Mouse (Mus musculus) activated CD4-positive, CD25-positive, alpha-beta regulatory T cell, adult 9 weeks (primary cell): Measurements from ENCODE around the gene Eef1akmt4. TPM values are rescaled to one million over a fixed set of nuclear protein-coding genes. Genes with fewer than 3 reads are reported as not detected.

Source experiments
- polyA plus RNA-seq: library from polyadenylated mRNA; unstranded; fragments of 100-300 nt; shearing (Covaris generic); gene quantifications from one replicate; pipeline ENCODE4 v1.2.1, GENCODE M21; 2017

Gene Eef1akmt4
- 23.0 TPM for polyA plus RNA-seq

DNA sequence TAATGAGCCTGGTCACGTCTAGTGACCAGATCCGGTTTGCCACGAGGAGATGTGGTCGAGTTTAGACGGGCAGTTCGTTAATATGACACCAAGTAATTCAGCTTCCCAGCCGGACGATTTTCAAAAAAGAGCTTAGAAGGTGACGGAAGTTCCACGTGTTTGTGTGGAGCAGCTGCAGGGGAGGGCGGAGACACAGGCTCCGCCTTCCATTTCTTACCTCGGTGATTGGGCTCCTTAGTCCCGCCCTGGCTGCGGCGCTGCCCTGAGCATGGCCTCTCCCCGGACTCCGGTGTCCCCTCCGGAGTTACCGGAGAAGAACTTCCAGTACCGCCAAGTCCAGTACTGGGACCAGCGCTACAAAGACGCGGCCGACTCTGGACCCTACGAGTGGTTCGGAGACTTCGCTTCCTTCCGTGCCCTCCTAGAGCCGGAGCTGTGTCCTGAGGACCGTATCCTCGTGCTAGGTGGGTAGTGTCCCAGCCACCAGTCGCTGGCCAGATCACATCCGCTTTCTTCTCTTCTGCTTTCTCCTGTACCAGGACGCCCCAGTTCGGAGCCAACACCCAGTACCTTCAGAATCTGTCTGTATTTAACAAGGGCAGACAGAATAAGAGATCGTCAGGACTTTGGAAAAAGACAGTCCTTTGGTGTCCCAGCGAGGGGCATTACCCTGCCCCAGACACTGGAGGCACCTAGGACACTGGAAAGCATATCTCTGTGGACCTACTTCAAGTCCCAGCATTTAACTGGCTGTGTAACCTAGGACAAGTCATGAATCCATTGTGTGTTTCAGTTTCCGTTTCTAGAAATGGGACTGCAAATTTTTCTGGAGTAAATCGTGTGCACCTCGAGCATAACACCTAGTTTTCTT, at the start of gene Eef1akmt4, which contains the start of the genes Gm49333 and Alg3:
Gene Eef1akmt4 (plus strand): TSS at position 237 of the 871 bp plus-strand sequence.
Gene Gm49333 (plus strand): TSS at position 254 of the 871 bp plus-strand sequence.
Gene Alg3 (minus strand): TSS at position 379 of the 871 bp plus-strand sequence.

DNA sequence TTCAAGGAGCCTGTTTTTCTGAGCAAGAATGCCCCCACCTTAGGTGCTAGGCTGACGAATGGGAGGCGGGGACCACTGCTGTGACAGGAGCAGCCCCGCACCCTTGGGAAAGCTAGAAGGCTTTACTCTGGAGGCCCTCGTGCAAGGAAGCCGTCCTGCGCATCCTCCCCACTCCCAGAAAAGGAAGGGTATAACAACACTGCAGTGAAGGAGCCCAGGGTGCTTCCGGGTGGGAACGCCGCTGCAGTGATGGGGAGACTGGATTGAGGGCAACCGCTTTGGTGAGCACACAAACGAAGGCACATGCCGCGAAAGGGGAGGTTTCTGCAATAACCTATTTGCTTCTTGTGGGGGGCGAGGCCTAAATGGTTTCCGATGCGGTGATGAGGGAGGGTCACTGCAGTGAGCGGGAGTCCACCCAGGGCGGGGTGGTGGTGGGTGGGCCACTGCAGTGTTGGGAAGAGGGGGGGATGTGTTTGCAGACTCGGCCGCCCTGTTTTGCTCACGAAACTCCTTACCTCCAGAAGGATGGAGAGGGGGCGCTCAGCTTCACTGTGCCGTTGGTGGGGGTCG, 21.9 kb upstream of the Eef1akmt4 start, which contains the start of gene Vwa5b2:
Gene Vwa5b2 (plus strand): TSS at position 106 of the 573 bp plus-strand sequence.

DNA sequence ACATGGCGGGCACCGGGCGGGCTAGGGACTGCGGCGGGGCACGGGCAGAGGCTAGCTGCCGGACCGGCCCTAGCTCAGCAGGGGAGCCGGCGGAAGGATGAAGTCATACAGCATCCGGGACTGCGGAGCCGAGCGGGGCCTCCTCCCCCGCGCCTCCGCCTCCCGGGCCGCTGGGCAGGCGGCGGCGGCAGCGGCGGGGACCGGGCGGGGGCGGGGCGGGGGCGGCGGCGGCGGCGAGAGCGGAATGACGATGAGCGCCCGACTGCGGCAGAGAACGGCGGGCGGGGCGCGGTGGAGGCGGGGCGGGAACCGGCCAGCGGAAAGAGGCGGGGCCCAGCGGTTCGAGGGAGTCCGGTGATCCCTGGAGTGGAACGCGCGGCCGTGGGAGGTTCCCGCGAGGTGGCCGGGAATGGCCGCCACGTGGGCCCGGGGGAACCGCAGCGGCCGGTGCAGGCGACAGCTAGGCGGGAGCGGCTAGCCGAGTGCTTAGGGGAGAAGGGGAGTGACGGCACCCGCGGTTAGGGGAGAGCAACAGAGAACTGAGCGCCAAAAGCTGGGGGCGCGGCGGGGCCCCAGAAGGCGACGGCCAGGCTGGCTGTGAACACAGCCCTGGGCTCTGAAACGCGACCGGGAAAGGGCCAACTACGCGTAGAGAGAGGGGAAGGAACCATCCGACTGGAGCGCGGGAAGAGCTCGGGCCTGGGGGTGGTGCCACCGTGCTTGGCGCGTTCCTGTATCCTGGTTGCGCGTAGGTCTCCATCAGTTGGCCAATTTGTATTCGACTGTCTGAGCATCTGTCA, 10.0 kb downstream of the Eef1akmt4 start, which contains the start of gene Camk2n2:
Gene Camk2n2 (minus strand): TSS at position 97 of the 800 bp plus-strand sequence.

DNA sequence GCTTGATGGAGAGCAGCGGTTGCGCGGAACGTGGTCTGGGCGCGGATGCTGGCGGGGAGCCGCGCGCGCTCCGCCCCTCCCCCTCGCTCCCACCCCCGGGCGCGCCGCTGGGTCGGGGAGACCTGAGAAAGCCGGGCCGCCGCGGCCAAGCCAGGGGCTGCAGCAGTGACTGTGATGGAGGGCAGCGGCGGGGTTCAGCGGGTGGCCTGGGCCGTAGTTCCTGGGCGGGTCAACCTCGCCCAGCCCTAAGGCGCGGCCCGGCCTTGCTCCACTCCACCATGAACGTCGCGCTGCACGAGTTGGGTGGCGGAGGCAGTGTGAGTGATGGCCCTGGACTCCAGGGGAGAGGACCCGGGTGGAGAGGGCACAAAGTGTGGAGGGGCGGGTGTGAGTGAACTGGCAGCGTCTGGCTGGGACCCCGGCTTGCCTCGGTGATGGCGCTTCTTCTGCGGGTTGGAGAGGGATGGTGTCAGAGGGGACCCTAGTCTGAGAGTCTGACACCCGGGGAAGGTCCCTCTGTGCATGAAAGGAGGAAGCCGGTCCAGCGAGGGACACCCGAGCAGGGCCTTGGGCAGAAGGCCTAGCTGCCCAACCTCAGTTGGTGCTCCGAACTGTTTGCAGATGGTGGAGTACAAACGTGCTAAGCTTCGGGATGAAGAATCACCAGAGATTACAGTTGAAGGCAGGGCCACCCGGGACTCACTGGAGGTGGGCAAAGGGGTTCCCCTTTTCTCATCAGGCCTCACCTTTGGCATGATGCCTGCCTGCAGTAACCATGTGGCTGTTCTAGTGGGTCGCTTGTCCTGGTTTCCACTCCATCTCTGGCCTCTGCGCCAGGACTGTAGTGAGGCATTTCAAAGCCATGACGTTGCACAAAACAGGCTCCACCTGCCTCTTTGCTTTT, 18.6 kb downstream of the Eef1akmt4 start, which contains the start of gene Ece2:
Gene Ece2 (plus strand): TSS at position 98 of the 904 bp plus-strand sequence.

DNA sequence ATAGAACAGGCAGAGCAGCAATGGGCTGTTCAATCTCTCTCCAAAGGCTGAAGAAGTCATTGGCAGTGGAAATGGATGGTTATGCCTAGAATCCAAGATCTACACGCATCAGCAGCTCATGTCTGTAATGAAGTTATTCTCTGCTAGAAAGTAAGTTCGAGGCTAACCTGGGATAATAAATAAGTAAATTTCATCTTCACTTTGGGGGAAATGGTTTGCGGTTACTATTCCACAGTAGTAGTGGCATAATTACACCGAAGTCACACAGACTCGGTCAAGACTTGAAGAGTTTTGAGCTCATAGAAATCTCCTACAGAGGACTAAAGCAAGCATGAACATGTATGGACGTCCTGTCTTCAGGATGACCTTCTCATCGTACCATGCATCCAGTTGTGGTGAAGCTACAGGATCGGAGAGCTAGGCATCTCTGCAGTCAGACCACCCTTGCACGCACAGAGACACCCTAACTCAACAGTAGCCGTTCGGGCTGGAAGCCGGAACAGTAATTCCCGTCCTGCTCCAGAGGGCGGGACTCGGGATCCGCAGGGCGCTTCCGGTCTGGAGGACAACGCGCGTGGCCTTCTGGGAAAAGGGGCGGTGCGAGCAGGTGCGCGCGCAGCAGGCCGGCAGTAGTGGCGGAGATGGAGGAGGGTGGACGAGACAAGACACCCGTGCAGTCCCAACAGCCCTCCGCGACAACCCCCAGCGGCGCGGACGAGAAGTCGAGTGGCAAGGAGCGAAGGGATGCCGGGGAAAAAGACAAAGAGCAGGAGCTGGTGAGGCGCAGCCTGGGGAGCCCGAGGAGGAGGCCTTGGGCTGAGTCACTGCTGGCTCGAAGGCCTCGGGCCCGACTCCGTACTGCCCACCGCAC, 39.9 kb downstream of the Eef1akmt4 start, which contains the start of gene Psmd2:
Gene Psmd2 (plus strand): TSS at position 577 of the 871 bp plus-strand sequence.

DNA sequence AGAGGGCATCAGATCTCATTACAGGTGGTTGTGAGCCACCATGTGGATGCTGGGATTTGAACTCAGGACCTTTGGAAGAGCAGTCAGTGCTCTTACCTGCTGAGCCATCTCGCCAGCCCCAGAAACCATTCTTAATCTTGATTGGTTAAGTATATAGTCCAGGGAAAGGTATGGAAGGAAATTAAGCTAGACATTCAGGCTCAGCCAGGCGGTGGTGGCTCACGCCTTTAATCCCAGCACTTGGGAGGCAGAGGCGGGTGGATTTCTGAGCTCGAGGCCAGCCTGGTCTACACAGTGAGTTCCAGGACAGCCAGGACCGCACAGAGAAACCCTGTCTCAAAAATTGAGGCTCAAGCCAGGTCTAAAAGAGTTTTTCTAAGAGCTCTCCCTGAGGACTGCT, 56.6 kb downstream of the Eef1akmt4 start, which contains the start of gene Eif4g1:
Gene Eif4g1 (plus strand): TSS at position 301 of the 400 bp plus-strand sequence.

Other genes with a start within 250 kb of the Eef1akmt4 start
- gene Abcc5, start 185.2 kb upstream of the Eef1akmt4 start, polyA plus RNA-seq, result 46.7 TPM
- gene Eif2b5, start 112.8 kb upstream of the Eef1akmt4 start, polyA plus RNA-seq, result 21.8 TPM
- 5.9 TPM for gene Dvl3, start 94.6 kb upstream of the Eef1akmt4 start, polyA plus RNA-seq
- 454 TPM for gene Ap2m1, start 76.1 kb upstream of the Eef1akmt4 start, polyA plus RNA-seq
- 95.9 TPM for gene Abcf3, start 63.0 kb upstream of the Eef1akmt4 start, polyA plus RNA-seq
- gene Vwa5b2, start 22.1 kb upstream of the Eef1akmt4 start, polyA plus RNA-seq, result not detected
- not detected for gene Gm49333, start within 50 bp of the Eef1akmt4 start, polyA plus RNA-seq
- 45.0 TPM for gene Alg3, start 142 bp downstream of the Eef1akmt4 start, polyA plus RNA-seq
- gene Camk2n2, start 9.7 kb downstream of the Eef1akmt4 start, polyA plus RNA-seq, result not detected
- gene Ece2, start 18.2 kb downstream of the Eef1akmt4 start, polyA plus RNA-seq, result not detected
- gene Psmd2, start 40.1 kb downstream of the Eef1akmt4 start, polyA plus RNA-seq, result 280 TPM
- 151 TPM for gene Eif4g1, start 56.7 kb downstream of the Eef1akmt4 start, polyA plus RNA-seq
- gene Fam131a, start 81.6 kb downstream of the Eef1akmt4 start, polyA plus RNA-seq, result 1.1 TPM
- gene Polr2h, start 106.1 kb downstream of the Eef1akmt4 start, polyA plus RNA-seq, result 65.8 TPM
- 0.86 TPM for gene Clcn2, start 106.2 kb downstream of the Eef1akmt4 start, polyA plus RNA-seq
- not detected for gene Chrd, start 121.5 kb downstream of the Eef1akmt4 start, polyA plus RNA-seq
- not detected for gene Thpo, start 122.9 kb downstream of the Eef1akmt4 start, polyA plus RNA-seq